Mouse (Mus musculus) limb, embryonic 11.5 days (tissue): ENCODE results near the gene Mefv. TPM values are rescaled to one million over a fixed set of nuclear protein-coding genes. Genes with fewer than 3 reads are reported as not detected.
"Not testable (repeated sequence)": the region's sequence is repeated elsewhere in the genome, so short reads cannot be mapped to it uniquely, and the experiment has no call there.

ENCODE experiments used
- ATAC-seq: fragments of 200-750 bp; cut with Nextera tagmentation; 2 replicates; pipeline ENCODE4 v1.8.0; 2017; ENCODE audit warnings: low read depth; ENCODE audit not compliant: insufficient number of reproducible peaks, low FRiP score, low TSS enrichment
- DNase-seq: peaks from one replicate; pipeline ENCODE4 v3.0.0-alpha.2; 2015; ENCODE audit warnings: low spot score
- H3K27ac ChIP-seq: fragments of 300-500 bp; sonication (generic); replicated peaks from 2 replicates; pipeline ENCODE4 v1.5.1; 2014; ENCODE audit warnings: low read depth, mild to moderate bottlenecking, low read length
- H3K27me3 ChIP-seq: fragments of 300-500 bp; sonication (generic); 2 replicates; pipeline ENCODE4 v1.6.1; 2014; ENCODE audit warnings: mild to moderate bottlenecking, low read length, mixed read lengths; ENCODE audit not compliant: control insufficient read depth, insufficient read depth
- H3K36me3 ChIP-seq: fragments of 300-500 bp; sonication (generic); 2 replicates; pipeline ENCODE4 v1.6.1; 2014; ENCODE audit warnings: mild to moderate bottlenecking, low read length, moderate library complexity, mixed read lengths; ENCODE audit not compliant: control insufficient read depth, insufficient read depth
- H3K4me1 ChIP-seq: fragments of 300-500 bp; sonication (generic); 2 replicates; pipeline ENCODE4 v1.6.1; 2014; ENCODE audit warnings: low read length, mixed read lengths; ENCODE audit not compliant: control insufficient read depth, insufficient read depth
- H3K4me2 ChIP-seq: fragments of 300-500 bp; sonication (generic); 2 replicates; pipeline ENCODE4 v1.6.1; 2014; ENCODE audit warnings: low read depth, mild to moderate bottlenecking, moderate library complexity; ENCODE audit not compliant: severe bottlenecking
- H3K4me3 ChIP-seq: fragments of 300-500 bp; sonication (generic); 2 replicates; pipeline ENCODE4 v1.5.1; 2014; ENCODE audit warnings: low read depth, low read length
- H3K9ac ChIP-seq: fragments of 300-500 bp; sonication (generic); 2 replicates; pipeline ENCODE4 v1.6.1; 2014; ENCODE audit warnings: mild to moderate bottlenecking, low read length
- H3K9me3 ChIP-seq: fragments of 300-500 bp; sonication (generic); 2 replicates; pipeline ENCODE4 v1.6.1; 2016; ENCODE audit warnings: low read length; ENCODE audit not compliant: control insufficient read depth
- WGBS: fragments of 180-500 bp; shearing (Covaris S2); extraction: QIAGEN DNeasy Blood & Tissue Kit; methylation state at CpG from one replicate; pipeline ENCODE4 v1.1.7; 2014; 5-methylcytosine and 5-hydroxymethylcytosine counted together
- polyA plus RNA-seq: library from polyadenylated mRNA; unstranded; fragments of >200 nt; fragmentation: Nextera tagmentation; extraction: Ambion mirVana; gene quantifications from 2 replicates; pipeline ENCODE4 v1.2.1, GENCODE M21; 2014

The Mefv gene
- polyA plus RNA-seq, 1 experiment from 2014 or later = not detected

- no peak overlapping the region for H3K4me2 ChIP-seq
- H3K4me3 ChIP-seq = no peak overlapping the region
- ATAC-seq = no peak
- DNase-seq = no peak
- WGBS = 87% methylated on average over 6 of the region's 6 CpGs
- no peaks in the 10 kb centered on the region for H3K36me3 ChIP-seq
- H3K27me3 ChIP-seq = no peaks in the 10 kb centered on the region
- no peak overlapping the region for H3K27ac ChIP-seq
- H3K4me1 ChIP-seq = no peaks in the 10 kb centered on the region
- H3K9me3 ChIP-seq = no peaks in the 10 kb centered on the region
- no peak overlapping the region for H3K9ac ChIP-seq
Observed at GRCm38 (mm10) chr16:3727980-3728720, 10.3 kb upstream of the Mefv start.

GRCm38 (mm10) chr16:3723231-3723630, 5.3 kb upstream of the Mefv start:
- 78% methylated on average over 3 of the region's 3 CpGs for WGBS
- H3K9me3 ChIP-seq = no peaks in the 10 kb centered on the region
- no peak overlapping the region for H3K4me2 ChIP-seq
- no peak overlapping the region for H3K4me3 ChIP-seq
- H3K27me3 ChIP-seq = no peaks in the 10 kb centered on the region
- H3K27ac ChIP-seq = no peak overlapping the region
- no peaks in the 10 kb centered on the region for H3K4me1 ChIP-seq
- H3K36me3 ChIP-seq = no peaks in the 10 kb centered on the region
- no peak for ATAC-seq
- no peak for DNase-seq
- no peak overlapping the region for H3K9ac ChIP-seq

GRCm38 (mm10) chr16:3714731-3715130, 3.2 kb downstream of the Mefv start:
- Histone ChIP-seq H3K27me3 (no peaks in the 10 kb centered on the region), H3K27ac (no peak overlapping the region), H3K4me1 (no peaks in the 10 kb centered on the region), H3K9me3 (no peaks in the 10 kb centered on the region; the same call in 1 of the 2 replicates), H3K36me3 (no peaks in the 10 kb centered on the region), H3K4me2 (no peak overlapping the region), H3K4me3 (no peak overlapping the region), H3K9ac (no peak overlapping the region)
- DNase-seq (no peak), ATAC-seq (no peak)
- 97% methylated on average over 2 of the region's 2 CpGs for WGBS

DNA sequence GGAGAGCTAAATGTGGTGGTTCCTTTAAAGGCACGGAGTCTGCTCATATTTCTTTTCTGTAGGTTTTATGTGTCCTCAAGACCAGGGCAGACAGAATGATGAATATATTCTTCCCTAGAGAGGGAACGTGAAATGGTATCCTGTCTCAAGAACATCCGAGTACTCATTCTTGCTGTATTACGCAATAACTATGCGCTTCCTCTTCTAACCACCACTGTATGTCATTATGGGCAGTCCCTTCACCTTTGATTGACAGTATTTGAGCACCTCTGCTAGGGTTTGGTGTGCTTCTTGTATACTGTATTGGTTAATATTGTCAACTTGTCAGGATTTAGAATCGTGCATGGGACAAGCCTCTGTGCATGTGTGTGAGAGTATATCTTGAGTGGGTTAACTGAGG, 11.2 kb downstream of the Mefv start:
- Histone ChIP-seq H3K9ac (no peak overlapping the region), H3K27ac (no peak overlapping the region), H3K27me3 (no peaks in the 10 kb centered on the region), H3K4me3 (no peak overlapping the region), H3K9me3 (no peaks in the 10 kb centered on the region), H3K36me3 (no peaks in the 10 kb centered on the region), H3K4me1 (no peaks in the 10 kb centered on the region), H3K4me2 (no peak overlapping the region)
- ATAC-seq (no peak), DNase-seq (no peak)
- WGBS = 89% methylated on average over 6 of the region's 6 CpGs

DNA sequence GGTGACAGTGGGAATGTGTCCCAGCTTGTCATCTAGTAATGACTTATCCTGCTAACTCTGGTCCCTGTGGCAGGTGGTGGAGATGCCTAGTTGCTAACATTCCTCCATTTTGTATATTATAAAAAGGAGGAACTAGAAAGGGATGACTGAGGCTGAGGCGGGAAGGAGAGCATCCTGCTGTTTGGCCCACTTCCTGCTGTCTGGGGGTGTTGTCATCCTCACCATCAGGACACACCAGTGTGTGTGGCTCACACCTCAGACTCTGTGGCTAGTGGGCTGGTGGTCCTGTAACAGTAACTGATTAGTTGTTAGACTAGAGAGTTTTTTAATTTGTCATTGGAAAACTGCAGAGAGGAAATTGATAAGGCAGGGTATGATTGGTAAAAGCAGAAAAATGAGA, 17.0 kb downstream of the Mefv start:
- no peak overlapping the region for H3K27ac ChIP-seq
- no peaks in the 10 kb centered on the region for H3K36me3 ChIP-seq
- H3K27me3 ChIP-seq = no peaks in the 10 kb centered on the region
- no peaks in the 10 kb centered on the region for H3K9me3 ChIP-seq
- H3K9ac ChIP-seq = no peak overlapping the region
- H3K4me2 ChIP-seq = no peak overlapping the region
- DNase-seq (no peak), ATAC-seq (no peak)
- H3K4me1 ChIP-seq = no peaks in the 10 kb centered on the region
- H3K4me3 ChIP-seq = no peak overlapping the region
- 75% methylated on average over 1 of the region's 1 CpGs for WGBS

DNA sequence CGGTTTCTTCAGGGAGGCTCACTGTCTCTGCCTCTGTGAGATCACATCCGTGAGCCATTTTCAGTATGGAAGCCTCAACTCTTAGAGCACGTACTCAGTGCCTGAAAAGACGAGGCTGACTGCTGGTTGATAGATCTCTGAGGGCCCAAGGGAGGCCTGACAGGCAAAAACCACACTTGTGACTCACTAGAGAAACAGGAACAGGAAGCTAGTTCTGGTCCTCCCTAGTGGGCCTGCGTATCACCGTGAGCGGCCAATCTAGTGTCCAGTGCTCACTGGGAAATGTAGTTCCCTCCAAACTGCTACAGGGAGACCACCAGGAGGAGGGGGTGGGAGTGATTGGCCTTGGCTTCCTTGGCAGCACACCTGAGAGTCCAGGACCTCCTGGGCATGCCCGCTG, 18.6 kb downstream of the Mefv start:
- H3K27ac ChIP-seq = no peak overlapping the region
- H3K4me3 ChIP-seq = no peak overlapping the region
- 88% methylated on average over 8 of the region's 8 CpGs for WGBS
- H3K9me3 ChIP-seq = no peaks in the 10 kb centered on the region
- ATAC-seq (no peak), DNase-seq (no peak)
- no peak overlapping the region for H3K9ac ChIP-seq
- no peaks in the 10 kb centered on the region for H3K27me3 ChIP-seq
- H3K36me3 ChIP-seq = no peaks in the 10 kb centered on the region
- H3K4me1 ChIP-seq = no peaks in the 10 kb centered on the region
- H3K4me2 ChIP-seq = no peak overlapping the region

- H3K36me3 ChIP-seq, ATAC-seq, H3K4me1 ChIP-seq, H3K27me3 ChIP-seq, H3K9me3 ChIP-seq, H3K27ac ChIP-seq, H3K4me3 ChIP-seq, H3K9ac ChIP-seq, H3K4me2 ChIP-seq, DNase-seq: not testable (repeated sequence)
- 51% methylated on average over 20 of the region's 20 CpGs for WGBS
Observed at GRCm38 (mm10) chr16:3689608-3690007, 28.3 kb downstream of the Mefv start.
